Mouse (Mus musculus): ENCODE results near the gene Depdc1a.
"Not testable (repeated sequence)": the region's sequence is repeated elsewhere in the genome, so short reads cannot be mapped to it uniquely, and the experiment has no call there.

Depdc1a gene

DNA sequence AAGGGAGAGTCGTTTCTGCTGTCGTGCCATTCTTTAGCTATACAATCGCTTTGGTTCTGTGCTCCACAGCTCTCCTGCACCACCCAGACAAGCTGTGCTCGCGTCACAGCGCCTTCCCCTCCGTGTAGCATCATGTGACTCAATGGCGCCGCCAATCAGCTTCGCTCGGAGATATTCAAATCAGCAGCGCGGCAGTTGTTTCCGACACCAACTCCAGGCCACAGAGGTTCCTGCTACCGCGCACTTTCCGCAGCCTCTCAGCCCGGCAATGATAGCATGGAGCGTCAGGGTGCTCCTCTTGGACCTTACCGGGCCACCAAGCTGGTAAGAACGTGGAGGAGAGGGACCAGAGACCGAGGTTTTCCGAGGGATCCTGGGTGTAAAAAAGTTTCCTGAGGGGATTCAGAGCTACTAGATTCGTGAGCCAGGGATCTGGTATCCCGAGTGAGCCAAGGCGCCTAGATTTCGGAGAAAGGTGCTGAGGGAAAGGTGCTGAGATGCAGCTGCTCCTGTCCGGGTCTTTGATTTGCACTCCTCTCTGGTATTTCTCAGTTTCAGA lies at the start of gene Depdc1a:
Gene Depdc1a, plus strand, starts transcription at position 191 of the 559 bp plus-strand sequence.
- in situ Hi-C loops (cut with MboI; ENCODE audit: low sequenced_read_pairs), result no loop called here

DNA sequence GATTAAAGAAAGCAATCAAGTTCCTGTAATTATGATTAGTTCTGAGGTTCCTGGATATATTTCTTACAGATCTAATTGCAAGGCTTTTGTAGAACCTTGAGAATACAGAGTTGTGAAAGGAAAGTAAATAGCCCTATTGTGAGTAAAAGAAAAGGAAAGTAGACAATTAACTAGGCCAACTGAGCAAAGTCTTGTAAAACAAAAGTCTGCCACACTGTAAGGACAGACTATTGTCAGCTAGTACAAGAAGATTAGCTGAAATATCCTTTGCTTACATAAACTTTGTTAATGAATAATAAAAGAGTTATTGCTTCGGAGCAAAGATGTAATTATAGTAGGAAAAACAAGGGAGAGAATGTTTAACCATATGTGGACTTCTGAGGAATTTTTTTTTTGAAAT lies 25.2 kb upstream of the Depdc1a start:
- in situ Hi-C loops (cut with MboI; ENCODE audit: low sequenced_read_pairs), result no loop called here

DNA sequence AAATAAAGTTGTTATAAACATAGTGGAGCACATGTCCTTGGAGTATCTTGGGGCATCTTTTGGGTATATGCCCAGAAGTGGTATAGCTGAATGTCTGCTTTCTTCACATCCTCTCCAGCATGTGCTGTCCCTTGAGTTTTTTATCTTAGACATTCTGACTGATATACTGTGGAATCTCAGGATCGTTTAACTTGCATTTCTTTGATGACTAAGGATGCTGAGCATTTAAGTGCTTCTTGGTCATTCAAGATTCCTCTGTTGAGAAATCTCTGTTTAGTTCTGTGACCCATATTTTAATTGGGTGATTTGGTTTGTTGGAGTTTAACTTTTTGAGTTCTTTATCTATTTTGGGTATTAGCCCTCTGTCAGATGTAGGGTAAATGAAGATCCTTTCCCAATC lies 19.8 kb upstream of the Depdc1a start:
- in situ Hi-C loops (cut with MboI; ENCODE audit: low sequenced_read_pairs), result no loop called here

DNA sequence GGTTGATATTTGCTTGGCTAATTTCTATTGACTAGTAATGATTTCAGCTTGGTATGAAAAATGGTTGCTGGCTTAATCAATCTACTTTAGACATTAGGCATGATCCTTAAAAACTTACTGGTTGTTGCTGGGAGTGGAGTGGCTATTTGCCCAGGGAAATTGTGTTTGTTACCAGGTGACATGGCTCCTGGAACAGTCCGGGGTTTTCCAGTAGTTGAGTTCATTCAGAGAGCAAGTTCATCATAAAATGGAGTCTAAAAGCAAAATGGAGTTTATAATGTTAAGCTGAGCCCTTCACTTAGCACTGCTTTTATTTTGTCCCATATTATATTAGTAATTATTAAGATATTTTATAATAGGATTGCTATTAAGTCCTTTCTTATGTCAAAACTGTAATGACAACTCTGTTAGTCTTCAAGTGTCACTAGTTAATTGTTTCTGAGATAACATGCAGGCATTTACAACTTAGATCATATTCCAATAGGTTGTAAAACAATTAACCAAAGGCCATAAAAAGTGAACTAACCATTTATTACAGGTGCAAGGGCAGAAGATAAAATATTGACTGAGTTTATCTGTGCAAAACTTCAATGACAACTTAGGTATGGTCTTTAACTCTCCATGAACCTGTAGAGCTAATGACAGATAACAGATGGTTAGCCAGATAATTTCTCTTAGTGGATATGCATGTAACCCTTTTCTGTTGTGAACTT lies 17.8 kb upstream of the Depdc1a start:
- in situ Hi-C loops (cut with MboI; ENCODE audit: low sequenced_read_pairs), result no loop called here

DNA sequence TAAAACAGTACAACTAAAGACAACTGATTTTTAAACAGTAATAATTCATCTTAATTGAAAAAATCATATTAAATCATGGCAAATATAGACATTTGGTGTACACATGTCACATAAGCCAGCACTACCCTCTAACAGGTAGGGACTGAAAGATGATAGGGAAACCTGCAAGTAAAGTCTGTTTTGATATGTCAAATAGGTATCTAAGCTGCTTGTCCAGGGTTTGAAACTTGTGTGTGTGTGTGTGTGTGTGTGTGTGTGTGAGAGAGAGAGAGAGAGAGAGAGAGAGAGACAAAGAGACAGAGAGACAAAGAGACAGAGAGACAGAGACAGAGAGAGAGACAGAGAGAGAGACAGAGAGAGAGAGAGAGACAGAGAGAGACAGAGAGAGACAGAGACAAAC lies 524 bp upstream of the Depdc1a start:
- in situ Hi-C loops (cut with MboI; ENCODE audit: low sequenced_read_pairs), result not testable (repeated sequence)

DNA sequence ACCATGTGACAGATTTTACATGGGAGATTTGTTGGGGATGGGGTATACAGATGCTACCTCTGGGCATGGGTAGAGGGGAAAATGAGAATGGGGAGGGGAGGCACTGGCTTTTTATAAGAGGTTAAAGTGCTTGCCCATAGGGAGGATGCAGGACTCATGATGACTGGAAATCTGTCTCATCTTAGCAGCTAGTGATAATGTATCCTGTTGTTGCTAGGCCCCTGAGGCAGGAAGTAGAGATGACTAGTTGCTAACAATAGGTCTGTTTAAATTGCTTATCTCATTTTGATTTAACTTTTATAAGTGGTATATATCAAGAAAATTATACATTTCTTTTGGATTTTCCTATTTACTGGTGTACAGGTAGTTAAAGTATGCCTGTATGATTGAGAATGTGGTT lies 13.7 kb downstream of the Depdc1a start:
- in situ Hi-C loops (cut with MboI; ENCODE audit: low sequenced_read_pairs), result no loop called here

DNA sequence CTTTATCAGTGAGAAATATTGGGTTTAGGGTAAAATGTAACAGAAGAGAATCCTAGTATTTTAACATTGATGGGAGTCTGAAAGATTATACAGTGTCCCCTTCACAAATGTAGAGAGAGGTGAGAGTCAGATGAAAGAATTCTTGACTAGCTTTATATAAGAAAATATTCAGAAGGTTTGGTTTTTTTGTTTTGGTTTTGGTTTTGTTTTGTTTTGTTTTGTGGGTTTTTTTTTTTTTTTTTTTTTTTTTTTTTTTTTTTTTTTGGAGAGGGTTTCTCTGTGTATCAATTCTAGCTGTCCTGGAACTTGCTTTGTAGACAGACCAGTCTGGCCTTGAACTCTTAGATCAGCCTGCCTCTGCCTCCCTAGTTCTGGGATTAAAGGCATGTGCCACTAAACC lies 33.3 kb downstream of the Depdc1a start:
- in situ Hi-C loops (cut with MboI; ENCODE audit: low sequenced_read_pairs), result loop anchor here (25.0 kb wide), 1 partner anchor 1316 kb away; no protein-coding TSS in a partner anchor

DNA sequence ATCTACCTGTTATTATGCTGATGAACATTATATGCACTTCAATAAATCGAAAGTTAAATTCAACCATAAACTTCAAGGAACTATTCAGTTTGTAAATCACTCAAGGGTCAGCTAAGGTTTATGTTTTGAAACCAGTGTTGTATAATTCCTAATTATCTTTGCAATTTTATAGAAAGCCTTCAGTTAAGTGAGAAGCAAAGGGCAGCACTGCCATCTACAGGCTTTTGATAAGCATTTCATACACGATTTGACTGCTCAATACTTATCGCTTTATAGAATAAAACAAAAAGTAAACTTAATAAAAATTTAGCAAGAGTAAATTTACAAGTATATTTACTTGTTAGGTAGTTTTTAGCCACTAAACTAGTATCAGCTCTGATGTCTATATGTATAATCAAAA lies 53.1 kb downstream of the Depdc1a start:
- in situ Hi-C loops (cut with MboI; ENCODE audit: low sequenced_read_pairs), result loop anchor here (10.0 to 25.0 kb wide), 2 partner anchors 1164 to 1336 kb away; no protein-coding TSS in a partner anchor

DNA sequence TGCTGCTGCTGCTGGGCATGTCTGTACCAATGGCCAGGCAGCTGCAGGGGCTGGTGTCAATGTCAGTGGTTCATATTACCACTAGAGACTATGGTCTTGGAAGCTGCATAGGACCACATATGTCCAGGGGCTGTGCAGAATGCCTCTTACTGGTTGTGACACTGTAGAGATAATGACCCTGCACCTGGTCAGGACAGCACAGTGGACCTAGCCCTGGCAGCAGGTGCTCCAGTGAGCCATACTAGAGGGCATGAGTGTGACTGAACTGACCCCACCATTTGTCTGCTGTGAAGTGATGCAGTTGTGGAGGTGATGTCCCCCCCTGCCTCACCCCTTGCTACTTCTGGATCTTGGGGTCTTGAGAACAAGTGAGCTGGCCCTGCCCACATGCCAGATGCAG lies 55.0 kb downstream of the Depdc1a start:
- in situ Hi-C loops (cut with MboI; ENCODE audit: low sequenced_read_pairs), result no loop called here
